In the genomic region with DNA sequence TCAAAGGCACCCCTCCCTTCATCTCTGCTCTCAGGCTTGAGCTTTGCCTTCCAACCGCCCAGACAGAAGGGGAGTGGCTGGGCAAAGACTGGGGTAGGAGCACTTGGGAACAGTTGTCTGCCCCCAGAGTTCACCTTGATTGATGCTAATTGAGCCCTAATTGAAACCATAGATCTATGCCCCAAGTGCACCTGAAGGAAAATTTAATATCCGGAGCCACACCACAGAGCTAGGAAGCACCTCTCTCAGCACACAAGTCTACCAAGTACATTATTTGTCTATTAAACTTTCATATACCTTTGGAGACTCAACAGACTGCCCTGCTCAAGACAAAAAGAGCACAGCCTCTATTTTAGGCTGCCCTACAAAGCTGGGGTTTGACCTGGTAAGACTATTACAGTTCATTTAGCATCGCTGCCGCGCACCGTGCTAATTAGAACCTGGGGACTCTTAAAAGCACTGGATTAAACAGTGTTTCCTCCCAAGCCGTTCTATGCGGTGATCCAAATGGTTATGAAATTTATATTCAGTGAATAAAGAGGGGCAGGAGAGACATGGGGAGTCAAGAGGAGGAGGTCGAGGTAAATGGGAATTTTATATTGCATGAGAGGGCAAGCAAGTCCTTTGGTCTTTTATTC, we compare ENCODE assay signal across 15 mouse cellular contexts.
"Had no signal": no experiment of that assay in that cellular context is flagged by ENCODE, and none has a peak within 500 bp of the region (broad histone marks: within the 10 kb centered on the region; RNA-seq: fewer than 3 reads in every experiment).

No protein-coding gene starts in this region.

- H3K9me3 ChIP-seq: kidney, embryonic 15.5 days; liver, embryonic 13.5 days; lung, embryonic 15.5 days; midbrain, embryonic 13.5 days had no signal

- H3K9ac ChIP-seq: kidney, embryonic 15.5 days; liver, embryonic 13.5 days; liver, postnatal 0 days; lung, embryonic 15.5 days; midbrain, embryonic 13.5 days had no signal

- DNase-seq: kidney, adult 2 months; kidney, postnatal 25 days; liver; liver, embryonic 13.5 days; liver, postnatal 0 days; lung, postnatal 14 days; retina, postnatal 1 day; right cerebral cortex, postnatal 4 days; spleen, adult 18-20 months; thymus, adult 18-20 months; thymus, postnatal 36 days had no signal

- H3K4me2 ChIP-seq: kidney, embryonic 15.5 days; liver, embryonic 13.5 days; lung, embryonic 15.5 days; midbrain, embryonic 13.5 days had no signal

- H3K27ac ChIP-seq: kidney, embryonic 15.5 days; left cerebral cortex, adult 2 months; liver, embryonic 13.5 days; lung, embryonic 15.5 days; midbrain, embryonic 13.5 days had no signal

- H3K27me3 ChIP-seq: kidney, embryonic 15.5 days; liver, embryonic 13.5 days; lung, embryonic 15.5 days; midbrain, embryonic 13.5 days had no signal

- ATAC-seq: liver, postnatal 0 days; midbrain, embryonic 13.5 days had no signal

- H3K36me3 ChIP-seq: kidney, embryonic 15.5 days; liver, embryonic 13.5 days; lung, embryonic 15.5 days; midbrain, embryonic 13.5 days had no signal

- H3K4me1 ChIP-seq: kidney, embryonic 15.5 days; liver, embryonic 13.5 days; lung, embryonic 15.5 days had no signal

- H3K4me3 ChIP-seq: kidney, embryonic 15.5 days; left cerebral cortex, adult 2 months; liver, embryonic 13.5 days; lung, embryonic 15.5 days; midbrain, embryonic 13.5 days had no signal
